Mouse (Mus musculus): ENCODE data around the gene Rora. TPM values are rescaled to one million over a fixed set of nuclear protein-coding genes. Genes with fewer than 3 reads are reported as not detected.
A peak's percentile ranks its signal among the peaks of the same experiment; 100 is the strongest.

The Rora gene
- polyA plus RNA-seq, 1 experiment from 2014 or later, result 11.1 TPM

DNA sequence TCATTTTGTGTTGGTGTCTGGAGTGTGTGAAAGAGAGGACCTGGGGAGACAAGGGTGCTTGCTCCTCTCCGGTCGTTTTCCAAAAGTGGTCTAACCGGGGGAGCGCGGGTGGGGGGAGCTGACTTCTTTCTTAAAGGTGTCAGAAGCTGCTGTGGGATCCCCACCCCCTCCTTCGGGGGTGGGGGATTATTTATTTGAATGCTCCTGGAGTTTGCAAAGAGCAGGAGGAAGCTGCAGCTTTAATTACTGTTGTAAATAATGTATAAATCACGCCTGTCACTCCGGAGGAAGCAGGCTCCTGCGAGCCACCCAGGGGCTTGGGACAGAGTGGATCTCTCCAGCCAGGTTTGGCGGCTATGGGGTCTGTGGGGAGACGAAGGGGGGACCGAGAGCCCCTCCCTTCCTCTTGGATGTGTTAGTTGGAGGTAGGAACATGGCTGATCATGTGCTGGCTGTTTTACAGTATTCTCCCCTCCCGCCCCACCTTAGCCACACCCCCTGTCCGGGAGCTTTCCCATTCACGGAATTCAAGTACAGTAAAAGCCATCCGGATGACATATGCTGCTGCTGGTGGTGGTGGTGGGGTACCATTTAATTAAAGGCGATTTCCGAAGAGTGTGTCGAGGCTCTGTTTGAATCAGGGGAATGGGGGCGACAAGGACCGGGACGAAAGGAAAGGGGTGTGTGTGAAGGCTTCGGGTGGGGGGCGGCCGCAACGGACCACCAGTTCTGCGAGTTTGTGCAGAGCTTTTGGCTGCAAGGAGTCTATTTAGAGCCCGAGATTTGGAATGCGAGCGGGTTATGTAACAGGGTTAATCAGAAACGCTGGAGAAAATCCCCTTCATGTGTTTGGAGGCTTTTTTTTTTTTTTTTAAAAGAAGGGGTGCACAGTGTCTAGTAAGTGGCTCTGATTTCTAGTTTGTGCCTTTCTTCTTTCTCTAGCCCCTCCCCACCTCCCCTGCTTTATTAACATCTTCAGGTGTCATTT, 1.7 kb downstream of the Rora start:
- Histone ChIP-seq H3K36me3 (no peaks in the 10 kb centered on the region), H3K9ac (peak overlapping the region; percentile 88), H3K4me1 (replicated peaks) (peaks cover 27% of the 10 kb centered on the region), H3K9me3 (no peaks in the 10 kb centered on the region), H3K27ac (replicated peaks) (peak overlapping the region; percentile 97), H3K27me3 (no peaks in the 10 kb centered on the region), H3K4me3 (peak overlapping the region; percentile 86), H3K4me2 (peak overlapping the region; percentile 86)
- 2% methylated on average over 31 of the region's 31 CpGs for WGBS
- peak; percentile 54 for ATAC-seq (ENCODE audit: low read depth)

DNA sequence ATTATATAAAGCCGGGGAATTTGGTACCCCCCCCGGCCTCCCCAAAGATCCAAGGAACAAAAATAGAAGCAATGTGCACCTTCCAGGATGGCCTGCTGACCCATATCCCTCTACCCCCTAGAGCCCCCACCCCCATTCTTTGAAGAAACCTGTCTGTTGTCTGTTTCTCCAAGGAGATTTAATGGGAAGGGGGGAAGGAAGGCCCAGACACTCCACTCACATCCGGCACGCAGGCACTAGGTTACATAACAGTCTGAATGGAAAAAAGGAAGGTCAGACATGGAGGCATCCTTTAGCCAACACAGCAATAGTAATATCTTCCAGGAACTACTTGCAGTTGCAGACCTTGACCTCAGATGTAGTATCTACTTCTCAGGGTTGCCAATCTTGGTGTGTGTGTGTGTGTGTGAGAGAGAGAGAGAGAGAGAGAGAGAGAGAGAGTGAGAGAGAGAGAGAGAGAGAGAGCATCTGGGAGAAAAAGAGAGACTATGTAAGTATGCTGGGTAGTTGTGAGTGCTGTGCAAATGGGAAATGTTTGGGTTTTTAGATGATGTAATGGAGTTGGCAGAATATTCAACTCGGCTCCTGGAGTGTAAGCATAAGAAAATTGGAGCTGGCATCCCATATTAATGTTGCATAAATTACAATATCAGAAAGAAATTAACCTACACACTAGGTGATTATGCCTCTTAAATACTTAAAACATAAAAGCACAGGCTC, 2.6 kb downstream of the Rora start:
- H3K4me3 ChIP-seq, result peak overlapping the region; percentile 86
- no peaks in the 10 kb centered on the region for H3K9me3 ChIP-seq
- 36% methylated on average over 5 of the region's 5 CpGs for WGBS
- no peaks in the 10 kb centered on the region for H3K36me3 ChIP-seq
- H3K4me2 ChIP-seq, result peak overlapping the region; percentile 86
- no peaks in the 10 kb centered on the region for H3K27me3 ChIP-seq
- peaks cover 27% of the 10 kb centered on the region for H3K4me1 ChIP-seq (replicated peaks)
- H3K9ac ChIP-seq, result peak overlapping the region; percentile 88
- ATAC-seq (ENCODE audit: low read depth), result no peak
- no peak overlapping the region for H3K27ac ChIP-seq (replicated peaks)

DNA sequence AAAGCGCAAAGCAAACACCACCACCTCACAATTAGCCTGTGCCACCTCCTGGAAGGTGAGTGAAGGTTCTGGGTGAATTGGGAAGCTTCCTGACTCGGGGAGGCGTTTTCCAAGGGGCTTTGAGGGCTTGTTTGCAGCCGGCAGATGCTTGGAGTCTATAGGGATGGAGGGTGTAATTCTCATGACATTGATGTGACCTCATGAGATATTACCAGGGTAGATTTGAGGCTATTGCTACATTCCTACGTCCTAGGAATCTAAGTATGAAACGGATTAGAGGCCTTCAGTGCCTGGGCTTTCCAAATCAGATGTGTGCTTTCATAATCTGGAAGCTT, 3.2 kb downstream of the Rora start:
- no peaks in the 10 kb centered on the region for H3K36me3 ChIP-seq
- no peaks in the 10 kb centered on the region for H3K9me3 ChIP-seq
- no peaks in the 10 kb centered on the region for H3K27me3 ChIP-seq
- 41% methylated on average over 6 of the region's 6 CpGs for WGBS
- no peak overlapping the region for H3K27ac ChIP-seq (replicated peaks)
- peaks cover 27% of the 10 kb centered on the region for H3K4me1 ChIP-seq (replicated peaks)
- no peak overlapping the region for H3K4me2 ChIP-seq
- ATAC-seq (ENCODE audit: low read depth), result no peak
- H3K9ac ChIP-seq, result no peak overlapping the region
- no peak overlapping the region for H3K4me3 ChIP-seq

DNA sequence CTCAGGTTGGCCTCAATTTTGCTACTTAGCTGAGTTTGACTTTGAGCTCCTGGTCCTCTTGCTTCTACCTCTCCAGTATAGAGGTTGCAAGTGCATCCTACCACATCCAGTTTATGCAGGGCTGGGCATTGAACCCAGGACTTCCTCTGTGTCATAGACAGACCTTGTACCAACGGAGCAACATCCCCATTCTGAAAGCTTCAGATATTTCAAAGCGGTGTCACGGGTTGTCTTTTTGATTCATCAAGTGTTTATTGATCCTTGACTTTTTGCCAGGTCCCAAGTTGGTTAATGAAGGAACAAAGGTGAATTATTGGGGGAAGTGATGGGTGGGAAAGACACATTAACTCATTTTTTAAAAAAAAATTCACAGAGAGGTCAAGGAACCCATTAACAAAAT, 17.1 kb downstream of the Rora start:
- no peak overlapping the region for H3K4me2 ChIP-seq
- no peak overlapping the region for H3K4me3 ChIP-seq
- H3K27me3 ChIP-seq, result no peaks in the 10 kb centered on the region
- H3K36me3 ChIP-seq, result no peaks in the 10 kb centered on the region
- no peak for ATAC-seq (ENCODE audit: low read depth)
- no peak overlapping the region for H3K27ac ChIP-seq (replicated peaks)
- peaks cover 29% of the 10 kb centered on the region for H3K4me1 ChIP-seq (replicated peaks)
- H3K9me3 ChIP-seq, result no peaks in the 10 kb centered on the region
- no peak overlapping the region for H3K9ac ChIP-seq
- 83% methylated on average over 3 of the region's 3 CpGs for WGBS

DNA sequence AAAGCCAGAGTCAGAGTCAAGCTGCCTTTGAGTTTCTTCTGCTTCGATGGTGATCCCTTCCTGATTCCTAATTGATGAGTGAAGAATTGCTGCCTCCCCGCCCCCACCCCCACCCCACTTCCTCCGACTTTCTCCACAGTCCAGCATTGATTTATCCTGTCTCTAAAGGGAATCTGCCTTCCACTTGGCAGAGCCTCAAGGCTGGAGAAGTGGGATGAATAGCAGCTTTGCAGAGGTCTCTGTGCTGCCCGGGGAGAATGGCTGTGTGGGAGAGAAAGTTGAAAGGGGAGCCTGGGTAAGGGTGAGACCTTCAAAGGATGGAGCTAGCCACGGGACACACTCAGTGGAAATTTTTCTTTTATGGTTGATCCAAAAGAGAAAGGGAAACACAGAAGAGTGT, 18.9 kb downstream of the Rora start:
- 15% methylated on average over 5 of the region's 5 CpGs for whole genome bisulfite sequencing
- Histone ChIP-seq H3K4me2 (no peak overlapping the region), H3K36me3 (no peaks in the 10 kb centered on the region), H3K4me3 (no peak overlapping the region), H3K4me1 (replicated peaks) (peaks cover 29% of the 10 kb centered on the region), H3K9me3 (no peaks in the 10 kb centered on the region), H3K9ac (no peak overlapping the region), H3K27ac (replicated peaks) (no peak overlapping the region), H3K27me3 (no peaks in the 10 kb centered on the region)
- no peak; the same call in 1 of the 2 replicates for ATAC-seq (ENCODE audit: low read depth)

DNA sequence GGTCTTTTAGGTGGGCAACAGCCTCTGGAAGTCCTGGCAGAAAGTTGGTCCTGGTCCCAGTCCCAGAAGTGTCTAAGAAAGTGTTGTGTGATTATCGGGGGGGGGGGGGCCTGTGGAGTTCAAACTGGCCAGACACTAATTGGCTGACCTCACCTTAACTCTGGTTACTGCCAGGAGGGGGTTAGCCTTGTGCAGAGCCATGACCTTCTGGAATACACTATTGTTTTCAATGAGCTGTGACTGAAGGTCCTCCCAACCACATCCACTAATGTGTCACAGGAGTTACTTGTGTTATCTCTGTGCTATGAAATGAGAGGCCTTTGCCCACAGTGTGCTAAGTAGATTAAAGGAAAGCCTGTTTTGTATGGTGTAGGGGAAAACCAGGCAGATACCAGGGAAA, 19.6 kb downstream of the Rora start:
- WGBS, result 76% methylated on average over 1 of the region's 1 CpGs
- H3K27me3 ChIP-seq, result no peaks in the 10 kb centered on the region
- no peak overlapping the region for H3K4me2 ChIP-seq
- H3K4me1 ChIP-seq (replicated peaks), result peaks cover 29% of the 10 kb centered on the region
- H3K9me3 ChIP-seq, result no peaks in the 10 kb centered on the region
- H3K27ac ChIP-seq (replicated peaks), result no peak overlapping the region
- no peak for ATAC-seq (ENCODE audit: low read depth)
- no peak overlapping the region for H3K4me3 ChIP-seq
- H3K36me3 ChIP-seq, result no peaks in the 10 kb centered on the region
- no peak overlapping the region for H3K9ac ChIP-seq

DNA sequence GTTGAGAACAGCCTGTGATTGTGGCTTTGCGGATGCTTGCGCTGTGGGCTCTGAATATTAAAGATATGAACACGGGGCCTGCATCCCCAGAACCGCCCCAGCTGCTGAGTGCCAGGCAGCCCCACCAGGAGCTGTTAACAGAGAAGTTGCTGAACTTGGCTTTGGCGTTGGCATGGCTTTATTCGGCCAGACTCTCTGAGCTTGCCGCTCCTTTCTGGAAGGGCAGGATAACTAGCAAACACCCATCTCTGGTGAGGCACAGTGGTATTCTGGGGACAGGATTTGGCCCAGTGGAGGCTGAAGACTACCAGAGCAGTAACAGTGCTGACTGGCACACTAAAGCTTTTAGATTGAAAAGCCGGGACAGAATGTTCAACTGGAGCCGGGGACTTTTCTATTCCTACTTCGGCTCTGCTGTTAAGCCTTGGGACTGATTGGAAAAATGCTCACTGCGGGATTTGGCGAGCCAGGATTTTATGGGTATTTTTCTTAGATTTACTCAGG, 26.3 kb downstream of the Rora start:
- Histone ChIP-seq H3K36me3 (no peaks in the 10 kb centered on the region), H3K9ac (no peak overlapping the region), H3K4me1 (replicated peaks) (peaks cover 15% of the 10 kb centered on the region), H3K27me3 (no peaks in the 10 kb centered on the region), H3K4me2 (no peak overlapping the region), H3K4me3 (no peak overlapping the region), H3K9me3 (no peaks in the 10 kb centered on the region), H3K27ac (replicated peaks) (no peak overlapping the region)
- WGBS, result 88% methylated on average over 12 of the region's 12 CpGs
- no peak for ATAC-seq (ENCODE audit: low read depth)

DNA sequence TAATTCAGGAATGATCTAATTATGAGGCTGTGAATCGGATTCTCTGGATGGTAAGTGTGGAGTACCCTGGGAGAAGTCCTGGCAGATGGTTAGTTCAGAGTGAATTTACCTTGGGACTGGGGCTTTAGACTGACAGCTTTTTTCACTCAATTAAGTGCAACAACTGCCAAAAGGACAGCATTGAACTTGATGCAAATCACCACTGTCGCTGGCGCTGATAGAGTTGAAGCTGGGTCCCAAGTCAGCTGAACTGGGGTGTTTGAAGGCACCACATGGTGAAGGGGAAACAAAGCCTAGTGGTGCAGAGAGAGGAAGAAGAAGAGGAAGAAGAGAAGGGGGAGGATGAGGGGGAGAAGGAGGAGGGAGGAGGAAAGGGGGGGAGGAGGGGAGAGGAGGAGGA, 30.4 kb downstream of the Rora start:
- no peak for ATAC-seq (ENCODE audit: low read depth)
- Histone ChIP-seq H3K4me1 (replicated peaks) (peaks cover 47% of the 10 kb centered on the region), H3K36me3 (no peaks in the 10 kb centered on the region), H3K9me3 (no peaks in the 10 kb centered on the region), H3K4me2 (no peak overlapping the region), H3K4me3 (no peak overlapping the region), H3K9ac (no peak overlapping the region), H3K27ac (replicated peaks) (no peak overlapping the region), H3K27me3 (0 out of 2 replicates have a peak, but pooled peaks cover 3% of the 10 kb centered on the region)
- 10% methylated on average over 3 of the region's 3 CpGs for WGBS

DNA sequence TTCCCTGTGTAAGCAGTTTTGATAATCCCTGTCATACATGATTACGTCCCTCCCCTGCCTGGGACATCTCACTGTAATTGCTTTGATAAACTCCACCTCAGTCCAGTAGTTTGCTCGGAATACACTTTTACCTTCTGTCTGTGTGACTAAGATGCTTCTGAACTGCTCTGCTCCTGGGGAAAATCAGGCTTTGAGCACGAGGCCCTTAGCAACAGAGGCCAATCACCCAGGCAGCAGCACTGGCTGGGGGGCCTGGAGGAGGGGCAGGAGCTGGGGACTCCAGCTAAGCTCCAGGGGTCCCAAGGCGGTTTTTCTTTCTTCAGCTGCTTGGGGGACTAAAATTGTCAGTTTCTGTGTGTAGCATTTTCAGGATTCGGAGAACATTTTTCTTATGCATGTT, 32.0 kb downstream of the Rora start:
- Histone ChIP-seq H3K27ac (replicated peaks) (no peak overlapping the region), H3K27me3 (0 out of 2 replicates have a peak, but pooled peaks cover 3% of the 10 kb centered on the region), H3K36me3 (no peaks in the 10 kb centered on the region), H3K4me3 (no peak overlapping the region), H3K9me3 (no peaks in the 10 kb centered on the region), H3K9ac (peak overlapping the region; percentile 34; the same call in 1 of the 2 replicates), H3K4me1 (replicated peaks) (peaks cover 47% of the 10 kb centered on the region), H3K4me2 (no peak overlapping the region)
- WGBS, result 39% methylated on average over 5 of the region's 5 CpGs
- no peak for ATAC-seq (ENCODE audit: low read depth)

DNA sequence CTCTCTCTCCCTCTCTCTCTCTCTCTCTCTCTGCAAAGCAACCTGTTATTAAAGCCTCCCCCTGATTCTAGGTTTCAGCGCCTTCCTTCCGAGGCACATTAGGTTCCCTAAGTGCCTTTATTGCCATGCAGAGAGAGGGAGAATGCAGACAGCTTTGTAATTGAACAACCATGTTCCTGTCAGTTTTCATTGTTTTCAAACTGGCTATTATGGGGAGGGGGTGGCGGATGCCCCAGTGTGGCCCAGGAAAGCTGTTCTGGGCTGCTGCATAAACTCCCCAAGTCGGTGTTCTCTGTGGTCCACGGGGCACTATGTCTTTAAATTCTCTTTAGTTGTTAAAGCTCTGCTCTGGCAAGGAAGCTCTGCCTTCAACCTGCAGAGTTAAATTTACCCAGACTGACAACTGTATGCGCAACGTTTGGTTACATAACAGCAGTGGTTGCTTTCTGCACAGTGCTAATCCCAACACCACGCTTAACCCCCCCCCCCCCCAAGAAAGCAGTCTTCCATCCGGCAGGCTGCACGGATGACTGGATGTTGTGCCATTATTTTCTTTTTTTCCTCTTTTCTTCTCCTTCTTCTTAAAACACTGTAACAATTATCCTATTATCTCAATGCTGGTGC, 33.8 kb downstream of the Rora start:
- 0 out of 2 replicates have a peak, but pooled peaks cover 3% of the 10 kb centered on the region for H3K27me3 ChIP-seq
- H3K9ac ChIP-seq, result no peak overlapping the region; the same call in 1 of the 2 replicates
- no peaks in the 10 kb centered on the region for H3K9me3 ChIP-seq
- H3K4me1 ChIP-seq (replicated peaks), result peaks cover 47% of the 10 kb centered on the region
- no peaks in the 10 kb centered on the region for H3K36me3 ChIP-seq
- 26% methylated on average over 10 of the region's 10 CpGs for WGBS
- ATAC-seq (ENCODE audit: low read depth), result no peak
- no peak overlapping the region for H3K4me2 ChIP-seq
- H3K27ac ChIP-seq (replicated peaks), result no peak overlapping the region; the same call in 1 of the 2 replicates
- no peak overlapping the region for H3K4me3 ChIP-seq

DNA sequence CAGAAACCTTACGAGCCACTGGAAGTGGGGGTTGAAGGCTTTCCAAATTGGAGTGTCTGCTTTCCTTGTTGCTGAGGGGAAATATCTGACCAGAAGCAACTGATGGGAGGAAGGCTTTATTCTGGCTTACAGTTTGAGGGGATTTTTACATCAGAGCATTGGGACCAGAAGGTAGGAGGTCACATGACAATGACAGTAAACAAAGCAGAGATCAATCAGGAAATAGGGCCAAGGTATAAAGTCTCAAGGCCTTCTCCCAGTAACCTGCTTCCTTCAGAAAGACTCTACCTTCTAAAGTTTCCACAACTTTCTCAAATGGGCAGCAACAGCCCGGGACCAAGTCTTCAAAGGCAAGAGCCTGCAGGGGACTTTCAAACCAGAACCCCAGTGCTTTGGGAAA, 34.6 kb downstream of the Rora start:
- Histone ChIP-seq H3K4me1 (replicated peaks) (peaks cover 47% of the 10 kb centered on the region), H3K27me3 (0 out of 2 replicates have a peak, but pooled peaks cover 3% of the 10 kb centered on the region), H3K4me3 (no peak overlapping the region), H3K27ac (replicated peaks) (no peak overlapping the region), H3K9me3 (no peaks in the 10 kb centered on the region), H3K4me2 (no peak overlapping the region), H3K9ac (no peak overlapping the region), H3K36me3 (no peaks in the 10 kb centered on the region)
- ATAC-seq (ENCODE audit: low read depth), result no peak
- 86% methylated on average over 2 of the region's 2 CpGs for WGBS

DNA sequence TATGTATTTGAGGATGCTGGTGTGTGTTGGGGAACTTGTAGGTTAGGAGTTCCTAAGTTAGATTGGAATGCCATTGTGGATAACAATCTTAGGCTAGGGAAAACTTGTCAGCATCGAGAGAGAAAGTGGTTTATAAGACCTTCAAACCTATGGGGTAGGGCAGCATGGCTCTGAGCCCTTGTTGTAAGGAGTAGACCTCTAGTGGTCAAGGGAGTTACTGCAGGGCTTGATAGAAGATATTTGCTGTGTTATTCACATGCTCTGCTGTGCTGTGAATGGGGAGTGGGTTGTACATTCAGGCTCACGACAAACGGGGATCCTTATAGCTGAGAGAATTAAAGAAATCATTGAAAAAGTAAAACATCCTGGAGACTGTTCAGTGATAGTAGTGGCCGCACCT, 35.8 kb downstream of the Rora start:
- peaks cover 37% of the 10 kb centered on the region for H3K4me1 ChIP-seq (replicated peaks)
- WGBS, result 41% methylated on average over 4 of the region's 4 CpGs
- 0 out of 2 replicates have a peak, but pooled peaks cover 3% of the 10 kb centered on the region for H3K27me3 ChIP-seq
- H3K4me2 ChIP-seq, result no peak overlapping the region
- no peak overlapping the region for H3K9ac ChIP-seq
- H3K4me3 ChIP-seq, result no peak overlapping the region
- no peaks in the 10 kb centered on the region for H3K36me3 ChIP-seq
- H3K27ac ChIP-seq (replicated peaks), result no peak overlapping the region
- no peaks in the 10 kb centered on the region for H3K9me3 ChIP-seq
- ATAC-seq (ENCODE audit: low read depth), result no peak
